Mouse (Mus musculus) C2C12 (cell line): ENCODE measurements around the gene Banp.

Experiments
- CTCF ChIP-seq: IDR thresholded peaks from one replicate; pipeline ENCODE4 v1.5.1; 2011; ENCODE audit not compliant: control insufficient read depth, insufficient read depth, insufficient read length
- MAX ChIP-seq: IDR thresholded peaks from one replicate; pipeline ENCODE4 v1.6.1; 2011; ENCODE audit warnings: mild to moderate bottlenecking, control low read depth
- MYOG ChIP-seq: IDR thresholded peaks from one replicate; pipeline ENCODE4 v1.6.1; 2011; ENCODE audit not compliant: control insufficient read depth, insufficient read length; ENCODE audit errors: extremely low read depth
- USF1 ChIP-seq: IDR thresholded peaks from one replicate; pipeline ENCODE4 v1.6.1; 2011; ENCODE audit warnings: low read depth, mild to moderate bottlenecking, control low read depth, moderate library complexity

GRCm38 (mm10) chr8:122014606-122015005 is 65.1 kb downstream of the Banp start:
- TF ChIP-seq USF1 (no peak), CTCF (no peak), MAX (no peak), MYOG (no peak)
